Mouse (Mus musculus): Measurements from ENCODE around the gene F8. TPM values are rescaled to one million over a fixed set of nuclear protein-coding genes. Genes with fewer than 3 reads are reported as not detected.

Gene F8
- polyA plus RNA-seq, 1 experiment from 2014 or later: 2.9 TPM

DNA sequence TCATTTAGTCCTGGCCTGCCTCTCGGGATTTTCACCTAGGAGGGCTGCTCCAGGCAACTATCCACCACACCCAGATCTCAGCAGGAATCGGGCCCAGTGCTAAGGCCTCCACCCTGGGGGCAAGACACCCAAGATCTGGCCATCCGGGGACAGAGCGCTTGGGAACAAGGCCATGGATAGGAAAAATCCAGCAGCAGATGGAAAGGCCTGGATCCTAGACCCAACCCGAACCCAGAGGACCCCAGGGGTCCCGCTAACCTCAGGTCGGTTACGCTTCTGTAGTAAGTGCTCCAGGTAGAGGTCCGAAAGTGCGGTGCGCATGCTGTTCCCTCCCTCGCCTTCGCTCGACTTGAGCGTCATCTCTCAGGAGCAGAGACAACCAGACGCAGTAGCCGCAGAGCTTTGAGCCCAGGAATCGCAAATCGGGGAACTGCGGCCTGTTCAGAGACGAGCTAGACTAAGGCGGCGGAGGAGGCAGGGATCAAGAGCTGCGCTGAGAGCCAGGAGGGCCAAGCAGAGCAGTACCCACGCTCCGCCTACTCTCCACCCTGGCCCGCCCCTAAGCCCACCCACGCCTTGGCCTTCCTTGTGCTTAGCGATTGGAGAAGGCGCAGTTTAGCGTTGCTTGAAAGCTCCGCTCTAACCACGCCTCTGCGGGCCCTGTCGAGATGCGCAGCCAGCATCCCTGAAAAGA lies 251.8 kb downstream of the F8 start, which contains the start of gene Mpp1:
Gene Mpp1, minus strand, starts transcription at position 550 of the 694 bp plus-strand sequence.
- Histone ChIP-seq H3K27ac (ENCODE audit: low read length) (peak within 1 kb of the TSS; percentile 71; the same call in 1 of the 2 replicates), H3K4me3 (ENCODE audit: low read depth, low read length) (peak within 1 kb of the TSS; percentile 53), H3K36me3 (ENCODE audit: control insufficient read depth, insufficient read depth, low read length) (no peaks in the 10 kb centered on the region), H3K27me3 (ENCODE audit: control insufficient read depth, insufficient read depth, low read length) (no peaks in the 10 kb centered on the region), H3K4me2 (replicated peaks; ENCODE audit: low read depth, low read length) (peak within 1 kb of the TSS; percentile 45), H3K9ac (replicated peaks; ENCODE audit: low read depth, low read length) (peak within 1 kb of the TSS; percentile 55), H3K9me3 (ENCODE audit: control insufficient read depth, low read depth, low read length) (no peaks in the 10 kb centered on the region), H3K4me1 (ENCODE audit: control insufficient read depth, insufficient read depth, low read length) (no peaks in the 10 kb centered on the region; the same call in 1 of the 2 replicates)
- 17% methylated on average over 36 of the region's 36 CpGs for WGBS
- ATAC-seq (ENCODE audit: insufficient number of reproducible peaks, insufficient read depth, low FRiP score, low read depth): peak; percentile 98

DNA sequence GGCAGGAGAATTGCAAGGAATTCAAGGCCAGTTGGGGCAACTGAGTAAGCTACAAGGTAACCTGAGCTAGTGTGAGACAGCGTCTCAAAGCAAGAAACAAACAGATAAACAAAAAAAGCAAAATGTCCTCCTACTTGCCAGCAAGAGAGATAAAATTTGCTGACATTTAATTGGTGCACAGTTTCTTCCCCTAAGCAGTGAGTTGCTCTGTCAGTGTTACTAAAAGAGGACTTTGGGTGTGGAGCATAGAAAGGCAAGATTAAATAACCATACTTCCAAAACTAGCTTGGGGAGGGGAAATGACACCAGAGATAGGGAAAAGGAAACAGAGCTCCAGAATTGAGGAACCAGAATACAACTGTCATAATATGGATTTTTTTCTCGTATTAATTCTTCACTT lies 252.9 kb downstream of the F8 start:
- H3K9me3 ChIP-seq (ENCODE audit: control insufficient read depth, low read depth, low read length): no peaks in the 10 kb centered on the region
- no peaks in the 10 kb centered on the region for H3K36me3 ChIP-seq (ENCODE audit: control insufficient read depth, insufficient read depth, low read length)
- H3K4me3 ChIP-seq (ENCODE audit: low read depth, low read length): no peak overlapping the region
- H3K4me2 ChIP-seq (replicated peaks; ENCODE audit: low read depth, low read length): peak overlapping the region; percentile 45
- 71% methylated on average over 2 of the region's 2 CpGs for WGBS
- ATAC-seq (ENCODE audit: insufficient number of reproducible peaks, insufficient read depth, low FRiP score, low read depth): no peak
- H3K9ac ChIP-seq (replicated peaks; ENCODE audit: low read depth, low read length): no peak overlapping the region
- no peak overlapping the region for H3K27ac ChIP-seq (ENCODE audit: low read length)
- H3K27me3 ChIP-seq (ENCODE audit: control insufficient read depth, insufficient read depth, low read length): no peaks in the 10 kb centered on the region
- H3K4me1 ChIP-seq (ENCODE audit: control insufficient read depth, insufficient read depth, low read length): no peaks in the 10 kb centered on the region; the same call in 1 of the 2 replicates

DNA sequence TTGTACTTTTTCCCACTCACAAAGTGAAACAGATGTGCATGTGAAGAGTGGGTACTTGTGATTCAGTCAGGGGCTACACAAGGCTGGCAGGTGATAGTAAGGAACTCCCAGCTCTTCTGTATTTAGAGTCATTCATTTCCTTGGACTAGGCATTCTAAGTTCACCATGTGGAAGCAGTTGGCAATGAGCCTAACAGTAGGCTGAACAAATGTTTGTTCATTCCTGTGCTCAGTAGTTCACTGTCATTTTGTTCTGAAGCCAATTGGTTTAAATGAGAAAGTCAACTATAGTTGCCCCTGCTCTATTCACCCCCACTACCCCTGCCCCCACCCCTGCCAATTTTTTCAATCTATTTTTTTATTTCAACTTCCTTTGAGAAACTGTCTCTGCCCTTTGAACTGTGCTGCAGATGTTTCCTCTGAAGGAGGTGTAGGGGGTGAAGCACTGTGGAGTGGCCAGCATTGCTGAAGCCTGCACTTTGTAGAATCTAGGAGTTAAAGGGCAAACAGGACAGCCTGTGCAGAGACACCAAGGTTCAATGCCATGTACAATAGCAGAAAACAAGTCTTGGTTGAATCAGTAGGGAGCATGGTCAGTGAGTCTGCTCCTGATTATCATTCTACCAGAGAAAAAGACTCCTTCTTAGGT lies 254.0 kb downstream of the F8 start:
- Histone ChIP-seq H3K4me3 (ENCODE audit: low read depth, low read length) (no peak overlapping the region), H3K9me3 (ENCODE audit: control insufficient read depth, low read depth, low read length) (no peaks in the 10 kb centered on the region), H3K27ac (ENCODE audit: low read length) (no peak overlapping the region), H3K27me3 (ENCODE audit: control insufficient read depth, insufficient read depth, low read length) (no peaks in the 10 kb centered on the region), H3K36me3 (ENCODE audit: control insufficient read depth, insufficient read depth, low read length) (no peaks in the 10 kb centered on the region), H3K9ac (replicated peaks; ENCODE audit: low read depth, low read length) (no peak overlapping the region), H3K4me2 (replicated peaks; ENCODE audit: low read depth, low read length) (no peak overlapping the region), H3K4me1 (ENCODE audit: control insufficient read depth, insufficient read depth, low read length) (no peaks in the 10 kb centered on the region; the same call in 1 of the 2 replicates)
- ATAC-seq (ENCODE audit: insufficient number of reproducible peaks, insufficient read depth, low FRiP score, low read depth): no peak

DNA sequence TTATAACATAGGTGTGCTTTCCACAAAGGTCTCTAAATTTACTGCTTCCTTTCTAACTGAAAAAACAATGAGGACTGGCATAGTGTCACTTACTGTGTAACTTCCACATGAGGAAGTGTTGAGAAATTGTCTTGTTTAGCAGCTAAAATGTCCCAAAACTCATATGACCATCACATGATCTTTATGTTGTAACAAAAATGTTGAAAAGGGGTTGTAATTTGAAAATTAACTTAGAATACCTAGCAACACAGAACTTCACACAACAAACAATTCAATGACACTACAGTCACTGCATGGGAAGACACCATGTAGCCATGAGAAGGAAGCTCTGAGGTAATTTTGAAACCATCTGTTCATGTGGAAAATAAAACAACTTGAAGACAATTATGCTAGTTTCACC lies 255.5 kb downstream of the F8 start:
- no peak overlapping the region for H3K27ac ChIP-seq (ENCODE audit: low read length)
- H3K9ac ChIP-seq (replicated peaks; ENCODE audit: low read depth, low read length): no peak overlapping the region
- H3K4me3 ChIP-seq (ENCODE audit: low read depth, low read length): no peak overlapping the region
- H3K4me2 ChIP-seq (replicated peaks; ENCODE audit: low read depth, low read length): no peak overlapping the region
- no peaks in the 10 kb centered on the region for H3K27me3 ChIP-seq (ENCODE audit: control insufficient read depth, insufficient read depth, low read length)
- no peaks in the 10 kb centered on the region for H3K9me3 ChIP-seq (ENCODE audit: control insufficient read depth, low read depth, low read length)
- peaks cover 5% of the 10 kb centered on the region for H3K36me3 ChIP-seq (ENCODE audit: control insufficient read depth, insufficient read depth, low read length)
- H3K4me1 ChIP-seq (ENCODE audit: control insufficient read depth, insufficient read depth, low read length): no peaks in the 10 kb centered on the region; the same call in 1 of the 2 replicates
- no peak for ATAC-seq (ENCODE audit: insufficient number of reproducible peaks, insufficient read depth, low FRiP score, low read depth)

DNA sequence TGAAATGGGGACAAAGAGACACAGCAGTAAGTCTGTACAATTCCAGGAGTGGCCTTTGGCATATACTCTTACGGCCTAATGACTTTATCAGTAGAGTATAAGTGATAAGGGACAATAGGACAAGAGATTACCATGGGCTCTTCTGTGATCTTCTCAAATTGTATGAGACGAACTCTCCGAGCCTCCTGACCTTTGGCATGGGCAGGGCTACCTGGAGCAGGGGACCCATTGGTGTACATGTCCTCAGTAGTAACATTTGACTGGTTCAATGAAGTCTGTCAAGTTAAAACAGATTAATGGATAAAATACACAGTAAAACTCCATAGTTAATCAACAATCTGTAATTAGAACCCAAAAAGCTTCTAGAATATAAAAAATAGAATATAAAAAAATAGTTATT lies 256.8 kb downstream of the F8 start:
- no peak overlapping the region for H3K9ac ChIP-seq (replicated peaks; ENCODE audit: low read depth, low read length)
- H3K4me1 ChIP-seq (ENCODE audit: control insufficient read depth, insufficient read depth, low read length): no peaks in the 10 kb centered on the region; the same call in 1 of the 2 replicates
- H3K9me3 ChIP-seq (ENCODE audit: control insufficient read depth, low read depth, low read length): no peaks in the 10 kb centered on the region
- peaks cover 10% of the 10 kb centered on the region for H3K36me3 ChIP-seq (ENCODE audit: control insufficient read depth, insufficient read depth, low read length)
- 83% methylated on average over 3 of the region's 3 CpGs for WGBS
- no peak overlapping the region for H3K4me2 ChIP-seq (replicated peaks; ENCODE audit: low read depth, low read length)
- no peak overlapping the region for H3K4me3 ChIP-seq (ENCODE audit: low read depth, low read length)
- H3K27ac ChIP-seq (ENCODE audit: low read length): no peak overlapping the region
- ATAC-seq (ENCODE audit: insufficient number of reproducible peaks, insufficient read depth, low FRiP score, low read depth): no peak
- no peaks in the 10 kb centered on the region for H3K27me3 ChIP-seq (ENCODE audit: control insufficient read depth, insufficient read depth, low read length)

Other genes starting within 250 kb of the F8 start
- not detected in 2 replicates for gene Smim9, start 218.8 kb downstream of the F8 start, polyA plus RNA-seq (2014; fragmentation: Nextera tagmentation; extraction: Ambion mirVana)
- gene Fundc2, start 216 bp downstream of the F8 start, polyA plus RNA-seq (2014; fragmentation: Nextera tagmentation; extraction: Ambion mirVana): 78.2 and 83.8 TPM in 2 replicates
- 30.4 and 33.7 TPM in 2 replicates for gene Cmc4, start 34.0 kb upstream of the F8 start, polyA plus RNA-seq (2014; fragmentation: Nextera tagmentation; extraction: Ambion mirVana)
- gene Mtcp1, start 34.0 kb upstream of the F8 start, polyA plus RNA-seq (2014; fragmentation: Nextera tagmentation; extraction: Ambion mirVana): 13.6 and 15.8 TPM in 2 replicates
- 62.7 and 69.6 TPM in 2 replicates for gene Brcc3, start 34.0 kb upstream of the F8 start, polyA plus RNA-seq (2014; fragmentation: Nextera tagmentation; extraction: Ambion mirVana)
- gene Vbp1, start 131.7 kb upstream of the F8 start, polyA plus RNA-seq (2014; fragmentation: Nextera tagmentation; extraction: Ambion mirVana): 164 and 172 TPM in 2 replicates
- 2.0 and 3.4 TPM in 2 replicates for gene Rab39b, start 195.6 kb upstream of the F8 start, polyA plus RNA-seq (2014; fragmentation: Nextera tagmentation; extraction: Ambion mirVana)

All from stomach, embryonic 14.5 days (tissue).